Comparison of ENCODE assay signal across 8 mouse cellular contexts in genomic region chr4:84768161-84768560, GRCm38 (mm10).
DNase-seq lines count a peak whose midpoint lies in the region.
"Had no signal": no experiment of that assay in that cellular context is flagged by ENCODE, and none has a peak within 500 bp of the region (broad histone marks: within the 10 kb centered on the region; RNA-seq: fewer than 3 reads in every experiment).

No protein-coding gene starts in this region.

- peak; percentile 7 for DNase-seq in urinary bladder, postnatal 14 days (ENCODE audit: low spot score)
- DNase-seq in urinary bladder, postnatal 25 days (ENCODE audit: low spot score) = no peak
- peak; percentile 6 for DNase-seq in heart, postnatal 4 days
- DNase-seq in liver = peak; percentile 23
- DNase-seq in spleen, postnatal 14 days (ENCODE audit: low spot score in 2 of 2) = no peak
- DNase-seq in cerebellum, postnatal 36 days = no peak
- DNase-seq in adrenal gland, postnatal 25 days = no peak
- DNase-seq: thymus, postnatal 4 days had no signal

Comparison
In these comparisons a context has a peak if more than half of its experiments do, and no peak if none do; other contexts are left out.
1. DNase-seq: peak in urinary bladder, postnatal 14 days (single experiment), heart, postnatal 4 days (single experiment) and liver (single experiment); none in urinary bladder, postnatal 25 days (single experiment), spleen, postnatal 14 days (0 of 2), cerebellum, postnatal 36 days (0 of 2) and adrenal gland, postnatal 25 days (single experiment).